Mouse (Mus musculus): ENCODE measurements around the gene Acin1. TPM values are rescaled to one million over a fixed set of nuclear protein-coding genes. Genes with fewer than 3 reads are reported as not detected.

Acin1 gene
- polyA plus RNA-seq, 1 experiment from 2014 or later = 185 TPM

DNA sequence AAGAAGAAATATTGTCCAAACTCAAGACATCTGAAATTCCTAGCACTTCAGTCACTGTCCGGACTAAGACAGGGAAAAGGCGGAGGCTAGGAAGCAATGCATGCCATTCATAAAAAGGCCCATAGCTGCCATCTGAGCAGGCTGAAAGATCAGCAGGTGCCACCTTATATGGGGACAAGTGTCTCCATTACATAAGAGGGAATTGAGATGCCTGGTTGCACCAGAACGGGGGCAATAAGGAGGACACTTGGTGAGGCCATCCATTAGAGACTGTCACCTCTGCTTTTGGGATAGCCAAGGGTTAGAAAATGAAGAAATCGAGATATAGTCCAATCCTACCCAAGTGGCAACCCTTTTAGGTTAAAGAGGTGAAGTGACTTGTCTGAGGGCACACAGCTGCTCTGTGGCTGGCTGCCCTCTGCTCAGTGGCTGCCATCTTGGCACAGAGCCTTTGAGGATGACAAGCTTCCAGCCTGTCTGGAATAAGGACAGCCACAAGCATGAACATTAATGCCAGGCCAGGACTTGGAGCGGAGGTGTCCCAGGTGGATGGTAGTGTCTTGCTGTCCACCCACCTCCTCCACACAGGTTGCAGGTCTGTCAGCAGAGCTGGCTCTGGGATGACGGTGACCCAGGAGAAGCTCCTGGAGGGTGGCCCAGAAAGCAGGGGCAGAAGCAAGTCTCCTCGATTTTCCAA is 34.1 kb upstream of the Acin1 start:
- no peak overlapping the region for H3K4me3 ChIP-seq (ENCODE audit: low read depth, low read length)
- DNase-seq (ENCODE audit: low spot score) (no peak), ATAC-seq (ENCODE audit: low FRiP score) (no peak)
- WGBS = 90% methylated on average over 7 of the region's 7 CpGs
- H3K27me3 ChIP-seq (ENCODE audit: control insufficient read depth, insufficient read depth, low read length) = no peaks in the 10 kb centered on the region
- no peak overlapping the region for H3K9ac ChIP-seq (ENCODE audit: low read depth, low read length)
- no peak overlapping the region for H3K27ac ChIP-seq (ENCODE audit: low read depth, low read length)
- H3K9me3 ChIP-seq (ENCODE audit: control insufficient read depth, low read length) = no peaks in the 10 kb centered on the region
- H3K4me2 ChIP-seq (replicated peaks; ENCODE audit: low read depth, low read length) = no peak overlapping the region
- H3K36me3 ChIP-seq (ENCODE audit: control insufficient read depth, insufficient read depth, low read length) = no peaks in the 10 kb centered on the region
- no peaks in the 10 kb centered on the region for H3K4me1 ChIP-seq (replicated peaks; ENCODE audit: control insufficient read depth, insufficient read depth, low read length)

DNA sequence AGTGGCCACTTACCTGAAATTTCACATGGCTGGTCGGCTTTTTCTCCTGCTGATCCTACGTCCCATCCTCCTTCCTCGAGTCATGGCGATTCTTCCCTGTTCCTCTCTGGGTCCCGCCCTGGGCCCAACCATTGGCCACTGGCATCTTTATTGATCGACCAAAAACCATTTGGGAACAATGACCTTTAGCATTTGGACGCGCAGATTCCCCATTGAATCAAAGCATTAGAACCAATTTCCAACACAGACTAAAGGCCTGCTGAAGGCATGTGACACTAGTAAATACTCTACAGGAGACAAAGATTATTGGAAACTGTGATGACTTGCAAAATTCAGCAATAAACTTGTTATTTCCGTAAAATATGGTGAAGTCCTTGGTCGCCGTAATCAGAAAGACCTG is 33.3 kb upstream of the Acin1 start:
- no peaks in the 10 kb centered on the region for H3K27me3 ChIP-seq (ENCODE audit: control insufficient read depth, insufficient read depth, low read length)
- H3K9ac ChIP-seq (ENCODE audit: low read depth, low read length) = no peak overlapping the region
- 93% methylated on average over 11 of the region's 11 CpGs for WGBS
- no peaks in the 10 kb centered on the region for H3K4me1 ChIP-seq (replicated peaks; ENCODE audit: control insufficient read depth, insufficient read depth, low read length)
- no peak overlapping the region for H3K27ac ChIP-seq (ENCODE audit: low read depth, low read length)
- no peak overlapping the region for H3K4me3 ChIP-seq (ENCODE audit: low read depth, low read length)
- no peaks in the 10 kb centered on the region for H3K36me3 ChIP-seq (ENCODE audit: control insufficient read depth, insufficient read depth, low read length)
- DNase-seq (ENCODE audit: low spot score) = no peak
- ATAC-seq (ENCODE audit: low FRiP score) = no peak
- H3K9me3 ChIP-seq (ENCODE audit: control insufficient read depth, low read length) = no peaks in the 10 kb centered on the region
- H3K4me2 ChIP-seq (replicated peaks; ENCODE audit: low read depth, low read length) = no peak overlapping the region

DNA sequence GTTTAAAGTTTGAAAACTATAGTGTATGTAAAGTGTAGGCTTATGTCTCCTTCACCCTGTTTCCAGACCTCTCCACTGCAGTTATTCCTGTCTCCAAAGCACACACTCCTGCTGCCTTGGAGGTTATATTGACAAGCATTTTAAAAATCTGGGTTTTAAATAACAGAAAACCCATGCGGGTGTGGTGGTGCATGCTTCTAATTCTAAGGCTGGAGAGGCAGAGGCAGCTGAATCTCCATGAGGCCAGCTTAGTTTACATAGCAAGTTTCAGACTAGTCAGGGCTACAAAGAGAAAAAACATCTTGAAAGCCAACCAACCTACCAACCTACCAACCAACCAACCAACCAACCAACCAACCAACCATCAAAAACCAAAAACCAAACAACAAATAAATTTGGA is 28.7 kb upstream of the Acin1 start:
- Histone ChIP-seq H3K4me2 (replicated peaks; ENCODE audit: low read depth, low read length) (no peak overlapping the region), H3K4me1 (replicated peaks; ENCODE audit: control insufficient read depth, insufficient read depth, low read length) (no peaks in the 10 kb centered on the region), H3K27ac (ENCODE audit: low read depth, low read length) (no peak overlapping the region), H3K36me3 (ENCODE audit: control insufficient read depth, insufficient read depth, low read length) (no peaks in the 10 kb centered on the region), H3K4me3 (ENCODE audit: low read depth, low read length) (no peak overlapping the region), H3K9me3 (ENCODE audit: control insufficient read depth, low read length) (no peaks in the 10 kb centered on the region), H3K27me3 (ENCODE audit: control insufficient read depth, insufficient read depth, low read length) (peaks cover 2% of the 10 kb centered on the region; the same call in 1 of the 2 replicates), H3K9ac (ENCODE audit: low read depth, low read length) (no peak overlapping the region)
- WGBS = 72% methylated on average over 1 of the region's 1 CpGs
- ATAC-seq (ENCODE audit: low FRiP score) (no peak), DNase-seq (ENCODE audit: low spot score) (no peak)

DNA sequence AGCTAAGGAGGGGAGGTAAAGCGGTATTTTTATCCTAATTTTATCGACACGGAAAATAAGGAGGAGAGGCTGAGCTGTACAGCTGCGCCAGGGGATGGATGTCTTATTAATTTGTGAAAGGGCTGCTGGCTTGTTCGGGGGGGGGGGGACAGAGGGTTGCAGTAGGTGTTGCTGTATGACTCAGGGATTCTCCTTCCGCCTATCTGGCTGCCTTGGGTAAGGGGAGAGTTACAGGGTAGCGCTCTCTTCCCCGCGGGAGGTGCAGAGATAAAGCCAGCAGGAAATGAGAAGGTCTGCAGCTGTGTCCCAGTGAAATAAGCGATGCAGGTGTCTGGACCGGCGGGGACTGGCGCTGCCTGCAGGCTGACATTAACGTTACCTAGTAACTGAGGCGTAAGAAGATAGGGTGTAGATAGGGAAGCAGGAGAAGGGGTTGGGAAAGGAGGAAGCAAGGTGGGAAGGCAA is 27.9 kb upstream of the Acin1 start:
- Histone ChIP-seq H3K27me3 (ENCODE audit: control insufficient read depth, insufficient read depth, low read length) (peaks cover 2% of the 10 kb centered on the region; the same call in 1 of the 2 replicates), H3K36me3 (ENCODE audit: control insufficient read depth, insufficient read depth, low read length) (no peaks in the 10 kb centered on the region), H3K4me3 (ENCODE audit: low read depth, low read length) (peak overlapping the region; percentile 28), H3K4me2 (replicated peaks; ENCODE audit: low read depth, low read length) (peak overlapping the region; percentile 49), H3K4me1 (replicated peaks; ENCODE audit: control insufficient read depth, insufficient read depth, low read length) (no peaks in the 10 kb centered on the region), H3K9me3 (ENCODE audit: control insufficient read depth, low read length) (no peaks in the 10 kb centered on the region), H3K27ac (ENCODE audit: low read depth, low read length) (no peak overlapping the region), H3K9ac (ENCODE audit: low read depth, low read length) (no peak overlapping the region)
- peak; percentile 26 for DNase-seq (ENCODE audit: low spot score)
- ATAC-seq (ENCODE audit: low FRiP score) = peak; percentile 49; the same call in 1 of the 2 replicates
- WGBS = 4% methylated on average over 15 of the region's 15 CpGs

DNA sequence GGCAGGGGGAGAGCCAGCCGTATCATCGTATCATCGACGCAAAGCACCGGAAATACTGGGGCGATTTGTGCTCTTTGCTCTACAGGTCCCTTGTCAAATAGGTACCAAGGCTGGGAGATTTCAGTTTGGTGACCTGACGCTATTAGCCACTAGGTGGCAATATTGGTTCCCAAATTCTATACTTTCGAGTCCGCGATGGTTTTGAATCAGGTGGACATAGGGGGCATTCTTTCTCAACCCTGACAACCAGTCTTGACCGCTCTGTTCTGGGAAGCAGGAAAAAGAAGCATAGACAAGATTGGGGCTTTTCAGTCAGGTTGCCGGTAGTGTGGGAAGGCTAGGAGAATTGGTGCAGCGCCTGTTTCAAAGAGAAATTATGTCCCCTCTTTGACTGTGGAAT is 27.4 kb upstream of the Acin1 start:
- no peak overlapping the region for H3K27ac ChIP-seq (ENCODE audit: low read depth, low read length)
- no peak overlapping the region for H3K9ac ChIP-seq (ENCODE audit: low read depth, low read length)
- no peaks in the 10 kb centered on the region for H3K9me3 ChIP-seq (ENCODE audit: control insufficient read depth, low read length)
- peak; percentile 70 for ATAC-seq (ENCODE audit: low FRiP score)
- H3K4me1 ChIP-seq (replicated peaks; ENCODE audit: control insufficient read depth, insufficient read depth, low read length) = no peaks in the 10 kb centered on the region
- H3K4me3 ChIP-seq (ENCODE audit: low read depth, low read length) = peak overlapping the region; percentile 28
- WGBS = 2% methylated on average over 13 of the region's 13 CpGs
- H3K27me3 ChIP-seq (ENCODE audit: control insufficient read depth, insufficient read depth, low read length) = peaks cover 2% of the 10 kb centered on the region; the same call in 1 of the 2 replicates
- H3K36me3 ChIP-seq (ENCODE audit: control insufficient read depth, insufficient read depth, low read length) = no peaks in the 10 kb centered on the region
- peak overlapping the region; percentile 49 for H3K4me2 ChIP-seq (replicated peaks; ENCODE audit: low read depth, low read length)
- DNase-seq (ENCODE audit: low spot score) = peak; percentile 87

DNA sequence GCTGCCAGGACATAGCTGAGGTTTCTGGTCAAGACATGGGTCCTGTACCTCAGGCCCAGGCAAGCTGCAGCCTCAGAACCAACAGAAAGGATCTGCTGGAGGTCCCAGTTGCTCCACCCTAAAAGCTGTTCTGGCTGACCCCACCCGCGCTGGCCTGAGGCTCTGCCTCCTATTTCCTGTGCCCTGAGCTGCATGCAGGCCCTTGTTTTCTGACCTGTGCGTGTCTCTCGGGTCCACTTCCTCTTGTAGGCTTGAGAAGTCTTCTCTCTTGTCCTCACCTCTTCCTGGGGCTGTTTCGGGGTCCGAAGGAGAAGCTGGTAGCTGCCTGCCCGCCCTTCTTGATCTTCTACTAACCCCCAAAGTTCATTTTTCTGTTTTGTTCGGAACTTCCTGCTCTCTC is 26.1 kb upstream of the Acin1 start:
- H3K27me3 ChIP-seq (ENCODE audit: control insufficient read depth, insufficient read depth, low read length) = peaks cover 2% of the 10 kb centered on the region; the same call in 1 of the 2 replicates
- no peaks in the 10 kb centered on the region for H3K9me3 ChIP-seq (ENCODE audit: control insufficient read depth, low read length)
- no peak overlapping the region for H3K27ac ChIP-seq (ENCODE audit: low read depth, low read length)
- no peaks in the 10 kb centered on the region for H3K36me3 ChIP-seq (ENCODE audit: control insufficient read depth, insufficient read depth, low read length)
- H3K4me1 ChIP-seq (replicated peaks; ENCODE audit: control insufficient read depth, insufficient read depth, low read length) = no peaks in the 10 kb centered on the region
- 67% methylated on average over 8 of the region's 8 CpGs for WGBS
- DNase-seq (ENCODE audit: low spot score) (no peak), ATAC-seq (ENCODE audit: low FRiP score) (no peak)
- H3K4me3 ChIP-seq (ENCODE audit: low read depth, low read length) = no peak overlapping the region
- no peak overlapping the region for H3K9ac ChIP-seq (ENCODE audit: low read depth, low read length)
- no peak overlapping the region for H3K4me2 ChIP-seq (replicated peaks; ENCODE audit: low read depth, low read length)

DNA sequence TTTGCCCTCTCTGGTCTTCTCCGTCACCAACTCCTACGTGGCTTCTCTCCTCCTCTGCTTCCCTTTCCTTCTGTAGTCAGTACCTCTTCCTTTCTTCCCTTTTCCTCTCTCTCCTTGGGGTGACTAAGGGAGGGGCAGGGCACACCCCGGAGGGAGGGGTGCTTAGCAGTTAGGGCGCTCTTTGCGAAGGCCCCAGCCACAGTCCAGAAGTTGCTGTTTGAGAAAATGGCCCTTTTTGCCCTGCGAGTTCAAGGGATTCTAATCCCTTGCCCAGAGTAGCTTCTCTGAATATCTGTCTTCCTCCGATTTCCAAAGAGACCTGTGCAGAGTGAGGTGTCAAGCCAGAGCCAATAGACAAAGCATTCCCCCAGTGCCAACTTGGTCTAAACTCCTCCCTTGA is 25.3 kb upstream of the Acin1 start, which contains the start of gene Cebpe:
TSS of gene Cebpe (minus strand) at position 101 of the 400 bp plus-strand sequence.
- H3K9ac ChIP-seq (ENCODE audit: low read depth, low read length) = no peak within 1 kb of the TSS
- H3K4me1 ChIP-seq (replicated peaks; ENCODE audit: control insufficient read depth, insufficient read depth, low read length) = no peaks in the 10 kb centered on the region
- H3K4me2 ChIP-seq (replicated peaks; ENCODE audit: low read depth, low read length) = no peak within 1 kb of the TSS

DNA sequence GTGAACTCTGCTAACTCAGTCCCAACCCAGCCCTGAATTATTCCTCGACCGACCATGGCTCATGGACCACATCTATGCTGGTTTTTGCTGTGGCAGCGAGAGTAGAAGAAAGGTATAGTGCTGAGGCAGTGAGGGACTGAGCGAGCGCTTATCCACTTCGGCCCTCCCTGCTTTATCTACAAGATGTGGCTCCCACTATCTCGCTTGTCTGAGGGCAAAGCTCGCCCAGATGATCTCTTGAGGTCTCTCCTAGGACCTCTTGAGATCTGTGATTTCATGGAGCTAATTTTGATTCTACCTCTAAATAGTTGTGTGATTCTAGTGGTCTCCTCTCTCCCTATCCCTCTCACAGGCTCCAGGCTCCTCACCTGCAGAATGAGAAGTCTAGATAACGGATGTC is 22.3 kb upstream of the Acin1 start:
- Histone ChIP-seq H3K9ac (ENCODE audit: low read depth, low read length) (no peak overlapping the region), H3K9me3 (ENCODE audit: control insufficient read depth, low read length) (no peaks in the 10 kb centered on the region), H3K27me3 (ENCODE audit: control insufficient read depth, insufficient read depth, low read length) (no peaks in the 10 kb centered on the region), H3K4me1 (replicated peaks; ENCODE audit: control insufficient read depth, insufficient read depth, low read length) (peaks cover 2% of the 10 kb centered on the region; the same call in 1 of the 2 replicates), H3K27ac (ENCODE audit: low read depth, low read length) (no peak overlapping the region), H3K4me2 (replicated peaks; ENCODE audit: low read depth, low read length) (no peak overlapping the region), H3K36me3 (ENCODE audit: control insufficient read depth, insufficient read depth, low read length) (no peaks in the 10 kb centered on the region), H3K4me3 (ENCODE audit: low read depth, low read length) (no peak overlapping the region)
- no peak for DNase-seq (ENCODE audit: low spot score)
- WGBS = 88% methylated on average over 9 of the region's 9 CpGs
- no peak for ATAC-seq (ENCODE audit: low FRiP score)

More for the DNA sequence above, 25.3 kb upstream of the Acin1 start, which contains the start of gene Cebpe:
- ATAC-seq (ENCODE audit: low FRiP score) = no peak
- H3K27me3 ChIP-seq (ENCODE audit: control insufficient read depth, insufficient read depth, low read length) = peaks cover 2% of the 10 kb centered on the region; the same call in 1 of the 2 replicates
- H3K9me3 ChIP-seq (ENCODE audit: control insufficient read depth, low read length) = no peaks in the 10 kb centered on the region
- no peak within 1 kb of the TSS for H3K27ac ChIP-seq (ENCODE audit: low read depth, low read length)
- DNase-seq (ENCODE audit: low spot score) = no peak
- WGBS = 94% methylated on average over 7 of the region's 7 CpGs
- no peak within 1 kb of the TSS for H3K4me3 ChIP-seq (ENCODE audit: low read depth, low read length)
- no peaks in the 10 kb centered on the region for H3K36me3 ChIP-seq (ENCODE audit: control insufficient read depth, insufficient read depth, low read length)

All from hindbrain, embryonic 11.5 days (tissue).